Mouse (Mus musculus): ENCODE measurements at regions not wholly inside any gene's neighbourhood (a gene's known extent, or its start where the extent isn't known, plus 50 kb on each side); places are given as distances from the start of the nearest gene placed in this dataset.
A peak's percentile ranks its signal among the peaks of the same experiment; 100 is the strongest.

GRCm38 (mm10) chr15:65347277-65347676 is 332.6 kb upstream of the Gm21961 start:
- Histone ChIP-seq H3K4me3 (ENCODE audit: low read depth, low read length) (no peak overlapping the region), H3K9me3 (ENCODE audit: low read length) (no peaks in the 10 kb centered on the region), H3K4me1 (ENCODE audit: insufficient read depth) (no peaks in the 10 kb centered on the region), H3K4me2 (ENCODE audit: low read depth) (no peak overlapping the region), H3K27ac (ENCODE audit: low read depth, low read length) (no peak overlapping the region), H3K9ac (no peak overlapping the region), H3K36me3 (ENCODE audit: insufficient read depth) (no peaks in the 10 kb centered on the region), H3K27me3 (ENCODE audit: insufficient read depth, low read length) (no peaks in the 10 kb centered on the region)
- no peak for TF ChIP-seq CTCF (IDR thresholded peaks at IDR 0.05; ENCODE audit: low read depth)
- no peak for ATAC-seq
- no peak for DNase-seq
- WGBS = 86% methylated on average over 3 of the region's 3 CpGs

DNA sequence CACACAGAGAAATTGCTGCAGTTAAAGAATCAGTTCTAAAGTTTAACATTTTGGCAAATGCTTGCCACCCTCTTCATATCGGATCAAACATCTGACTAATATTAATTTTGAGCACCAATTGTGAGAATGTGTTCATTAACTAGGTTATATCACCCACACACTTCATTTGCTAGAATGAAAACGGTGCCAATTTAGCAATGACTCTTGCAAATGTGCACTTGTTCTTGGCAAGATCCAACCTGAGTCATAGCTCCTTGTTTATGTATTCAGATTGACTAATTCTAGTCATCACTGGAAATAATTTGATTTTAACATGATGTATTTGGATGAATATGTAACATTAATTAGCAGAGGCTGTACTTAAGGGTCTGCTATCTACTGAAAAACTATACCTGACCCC is 327.8 kb upstream of the Gm21961 start:
- Histone ChIP-seq H3K4me2 (ENCODE audit: low read depth) (no peak overlapping the region), H3K27ac (ENCODE audit: low read depth, low read length) (no peak overlapping the region), H3K4me1 (ENCODE audit: insufficient read depth) (no peaks in the 10 kb centered on the region), H3K36me3 (ENCODE audit: insufficient read depth) (no peaks in the 10 kb centered on the region), H3K4me3 (ENCODE audit: low read depth, low read length) (no peak overlapping the region), H3K27me3 (ENCODE audit: insufficient read depth, low read length) (no peaks in the 10 kb centered on the region), H3K9ac (no peak overlapping the region), H3K9me3 (ENCODE audit: low read length) (no peaks in the 10 kb centered on the region)
- TF ChIP-seq CTCF (IDR thresholded peaks at IDR 0.05; ENCODE audit: low read depth) = no peak
- WGBS = 61% methylated on average over 2 of the region's 2 CpGs
- no peak for ATAC-seq
- DNase-seq = peak; percentile 12

DNA sequence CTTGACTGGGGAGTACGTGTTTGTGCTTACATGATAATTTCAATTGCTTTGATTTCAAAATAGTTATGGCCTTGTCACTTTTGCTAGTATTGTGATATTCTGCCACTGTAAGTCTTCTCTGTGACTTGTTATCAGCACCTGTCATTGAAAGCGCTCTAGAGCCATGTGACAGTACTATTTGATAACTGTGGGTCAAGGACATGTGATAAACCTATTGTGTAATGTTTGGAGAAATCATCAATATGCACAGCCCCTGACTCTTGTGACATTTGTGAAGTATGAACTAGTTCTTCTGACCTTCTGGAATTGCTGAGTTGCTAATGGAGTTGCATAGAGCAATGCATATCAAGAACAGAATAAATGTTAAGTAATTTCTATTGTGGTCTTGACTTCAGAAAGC is 319.4 kb upstream of the Gm21961 start:
- Histone ChIP-seq H3K4me3 (ENCODE audit: low read depth, low read length) (no peak overlapping the region), H3K36me3 (ENCODE audit: insufficient read depth) (no peaks in the 10 kb centered on the region)

GRCm38 (mm10) chr15:65308066-65308465 is 293.4 kb upstream of the Gm21961 start:
- no peak overlapping the region for H3K27ac ChIP-seq (ENCODE audit: low read depth, low read length)
- H3K9ac ChIP-seq = no peak overlapping the region
- H3K36me3 ChIP-seq (ENCODE audit: insufficient read depth) = no peaks in the 10 kb centered on the region
- no peak overlapping the region for H3K4me3 ChIP-seq (ENCODE audit: low read depth, low read length)
- H3K27me3 ChIP-seq (ENCODE audit: insufficient read depth, low read length) = no peaks in the 10 kb centered on the region
- H3K4me2 ChIP-seq (ENCODE audit: low read depth) = no peak overlapping the region
- 14% methylated on average over 6 of the region's 6 CpGs for WGBS
- no peaks in the 10 kb centered on the region for H3K4me1 ChIP-seq (ENCODE audit: insufficient read depth)
- H3K9me3 ChIP-seq (ENCODE audit: low read length) = no peaks in the 10 kb centered on the region
- peak; percentile 36 for DNase-seq
- no peak for ATAC-seq
- TF ChIP-seq CTCF (IDR thresholded peaks at IDR 0.05; ENCODE audit: low read depth) = no peak

More for the DNA sequence above, 319.4 kb upstream of the Gm21961 start:
- Histone ChIP-seq H3K27me3 (ENCODE audit: insufficient read depth, low read length) (no peaks in the 10 kb centered on the region), H3K4me2 (ENCODE audit: low read depth) (no peak overlapping the region), H3K9me3 (ENCODE audit: low read length) (no peaks in the 10 kb centered on the region), H3K4me1 (ENCODE audit: insufficient read depth) (no peaks in the 10 kb centered on the region), H3K9ac (no peak overlapping the region), H3K27ac (ENCODE audit: low read depth, low read length) (no peak overlapping the region)
- DNase-seq = no peak
- WGBS = 91% methylated on average over 2 of the region's 2 CpGs
- ATAC-seq = no peak
- TF ChIP-seq CTCF (IDR thresholded peaks at IDR 0.05; ENCODE audit: low read depth) = no peak

DNA sequence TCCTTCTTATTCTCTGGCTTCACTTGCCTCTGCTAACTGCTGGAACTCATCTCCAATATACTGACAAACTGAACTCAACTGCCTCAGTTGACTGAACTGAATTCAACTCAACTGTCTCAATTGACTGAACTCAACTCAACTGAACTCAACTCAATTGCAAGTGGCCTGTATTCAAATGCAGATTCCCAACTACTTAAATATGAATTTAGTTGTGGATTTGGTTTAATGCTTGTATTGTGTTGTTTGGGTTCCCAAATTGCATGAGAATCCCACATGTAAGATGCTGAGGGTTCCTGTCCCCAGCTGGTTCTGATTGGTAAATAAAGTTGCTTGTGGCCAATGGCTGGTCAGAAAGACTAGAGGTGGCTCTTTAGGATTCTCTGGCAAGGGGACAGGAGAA is 244.1 kb upstream of the Gm21961 start:
- Histone ChIP-seq H3K9me3 (ENCODE audit: low read length) (no peaks in the 10 kb centered on the region), H3K9ac (no peak overlapping the region), H3K27ac (ENCODE audit: low read depth, low read length) (no peak overlapping the region), H3K4me1 (ENCODE audit: insufficient read depth) (no peaks in the 10 kb centered on the region), H3K4me2 (ENCODE audit: low read depth) (no peak overlapping the region), H3K4me3 (ENCODE audit: low read depth, low read length) (no peak overlapping the region), H3K36me3 (ENCODE audit: insufficient read depth) (no peaks in the 10 kb centered on the region), H3K27me3 (ENCODE audit: insufficient read depth, low read length) (no peaks in the 10 kb centered on the region)
- DNase-seq (no peak), ATAC-seq (no peak)
- TF ChIP-seq CTCF (IDR thresholded peaks at IDR 0.05; ENCODE audit: low read depth) = no peak

DNA sequence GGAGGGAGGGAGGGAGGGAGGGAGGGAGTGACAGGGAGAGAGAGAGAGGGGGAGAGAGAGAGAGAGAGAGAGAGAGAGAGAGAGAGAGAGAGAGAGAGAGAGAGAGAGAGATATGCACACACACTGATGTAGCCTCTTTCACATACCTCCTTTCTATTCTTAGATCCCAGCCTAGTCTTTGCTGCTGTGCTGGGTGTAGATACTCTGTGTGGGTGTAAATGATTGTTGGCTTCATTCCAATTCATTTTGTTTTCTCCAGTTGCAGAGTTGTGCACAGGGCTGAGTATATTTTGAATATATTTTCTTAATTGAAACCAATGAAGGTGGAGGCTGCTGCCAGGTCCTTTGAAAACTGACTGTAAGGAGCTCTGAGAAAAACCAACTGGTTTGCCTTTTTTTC is 207.8 kb upstream of the Gm21961 start:
- Histone ChIP-seq H3K4me2 (ENCODE audit: low read depth) (no peak overlapping the region), H3K36me3 (ENCODE audit: insufficient read depth) (no peaks in the 10 kb centered on the region), H3K4me1 (ENCODE audit: insufficient read depth) (no peaks in the 10 kb centered on the region), H3K27me3 (ENCODE audit: insufficient read depth, low read length) (no peaks in the 10 kb centered on the region), H3K4me3 (ENCODE audit: low read depth, low read length) (no peak overlapping the region), H3K9me3 (ENCODE audit: low read length) (no peaks in the 10 kb centered on the region), H3K9ac (no peak overlapping the region), H3K27ac (ENCODE audit: low read depth, low read length) (no peak overlapping the region)
- no peak for DNase-seq
- no peak for TF ChIP-seq CTCF (IDR thresholded peaks at IDR 0.05; ENCODE audit: low read depth)
- no peak for ATAC-seq

DNA sequence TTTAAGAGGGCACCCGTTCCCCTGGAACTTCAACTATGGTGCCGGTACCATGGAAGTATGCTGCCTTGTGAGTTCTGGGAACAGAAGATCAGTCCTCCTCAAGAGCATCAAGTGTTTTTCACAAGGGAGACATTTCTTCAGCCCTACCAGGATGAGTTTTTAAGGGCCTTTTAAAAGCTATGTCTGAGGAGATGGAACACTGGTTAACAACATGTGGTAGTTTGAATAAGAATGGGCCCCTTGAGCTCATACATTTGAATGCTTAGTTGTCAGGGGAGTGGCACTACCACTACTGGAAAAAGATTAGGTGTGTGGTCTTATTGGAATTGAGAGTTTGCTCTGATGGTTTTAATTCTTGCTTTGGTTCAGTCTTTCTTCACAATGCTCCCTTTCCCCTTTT is 203.2 kb upstream of the Gm21961 start:
- H3K4me1 ChIP-seq (ENCODE audit: insufficient read depth) = no peaks in the 10 kb centered on the region
- H3K4me3 ChIP-seq (ENCODE audit: low read depth, low read length) = no peak overlapping the region
- H3K9me3 ChIP-seq (ENCODE audit: low read length) = no peaks in the 10 kb centered on the region
- TF ChIP-seq CTCF (IDR thresholded peaks at IDR 0.05; ENCODE audit: low read depth) = no peak
- H3K9ac ChIP-seq = no peak overlapping the region
- no peak overlapping the region for H3K4me2 ChIP-seq (ENCODE audit: low read depth)
- 83% methylated on average over 2 of the region's 2 CpGs for WGBS
- no peaks in the 10 kb centered on the region for H3K36me3 ChIP-seq (ENCODE audit: insufficient read depth)
- H3K27ac ChIP-seq (ENCODE audit: low read depth, low read length) = no peak overlapping the region
- ATAC-seq (no peak), DNase-seq (no peak)
- no peaks in the 10 kb centered on the region for H3K27me3 ChIP-seq (ENCODE audit: insufficient read depth, low read length)

GRCm38 (mm10) chr15:65196307-65196706 is 181.6 kb upstream of the Gm21961 start:
- no peak overlapping the region for H3K4me2 ChIP-seq (ENCODE audit: low read depth)
- WGBS = 89% methylated on average over 3 of the region's 3 CpGs
- TF ChIP-seq CTCF (IDR thresholded peaks at IDR 0.05; ENCODE audit: low read depth) = no peak
- H3K9me3 ChIP-seq (ENCODE audit: low read length) = no peaks in the 10 kb centered on the region
- H3K9ac ChIP-seq = no peak overlapping the region
- ATAC-seq = no peak
- no peak overlapping the region for H3K27ac ChIP-seq (ENCODE audit: low read depth, low read length)
- no peaks in the 10 kb centered on the region for H3K27me3 ChIP-seq (ENCODE audit: insufficient read depth, low read length)
- H3K4me3 ChIP-seq (ENCODE audit: low read depth, low read length) = no peak overlapping the region
- H3K36me3 ChIP-seq (ENCODE audit: insufficient read depth) = no peaks in the 10 kb centered on the region
- DNase-seq = no peak
- H3K4me1 ChIP-seq (ENCODE audit: insufficient read depth) = no peaks in the 10 kb centered on the region
